Mouse (Mus musculus) 3T3-L1 (cell line): Measurements from ENCODE around the gene Ugcg.
A peak's percentile ranks its signal among the peaks of the same experiment; 100 is the strongest.

Experiments used
- DNase-seq: peaks from one replicate; pipeline ENCODE4 v3.0.0-alpha.2; 2015; ENCODE audit warnings: low read depth, low spot score

Ugcg gene

DNA sequence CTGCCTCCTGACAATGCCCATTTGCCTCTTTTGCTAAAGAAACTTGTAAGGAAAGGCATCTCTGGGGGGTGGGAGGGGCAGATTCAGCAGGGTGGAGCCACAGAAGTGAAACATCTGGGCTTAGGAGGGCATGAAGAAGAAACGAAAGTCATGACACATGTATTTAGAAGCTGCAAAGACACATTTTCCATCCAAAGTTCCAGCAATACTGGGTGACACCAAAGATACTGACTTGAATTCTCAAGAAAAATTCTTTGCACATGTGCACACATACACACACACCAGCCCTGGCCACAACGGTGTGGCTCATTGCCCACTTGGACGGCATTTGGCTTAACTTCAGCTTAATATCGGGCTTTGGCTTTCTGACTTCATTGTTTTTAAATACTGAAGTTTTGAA is 35.8 kb downstream of the Ugcg start:
- peak; percentile 71 for DNase-seq

DNA sequence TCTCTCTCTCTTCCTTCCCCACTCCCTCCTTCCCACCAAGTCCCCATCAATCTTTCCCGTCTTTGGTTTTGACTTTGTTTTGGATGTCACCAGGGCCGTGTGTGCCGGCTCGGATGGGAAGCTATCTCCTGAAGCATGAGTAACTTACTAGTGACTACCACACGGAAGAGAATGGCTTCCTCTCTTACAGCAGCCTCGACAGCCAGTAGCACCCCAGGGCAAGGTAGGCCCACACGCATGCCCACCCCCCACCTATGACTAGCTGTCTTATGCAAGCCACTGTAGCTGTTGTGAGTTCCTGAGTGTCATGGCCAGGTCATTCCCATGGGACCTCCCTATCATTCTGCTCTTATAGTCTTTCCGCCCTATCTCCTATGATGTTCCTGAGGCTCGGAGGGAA is 38.0 kb downstream of the Ugcg start:
- DNase-seq, result no peak

DNA sequence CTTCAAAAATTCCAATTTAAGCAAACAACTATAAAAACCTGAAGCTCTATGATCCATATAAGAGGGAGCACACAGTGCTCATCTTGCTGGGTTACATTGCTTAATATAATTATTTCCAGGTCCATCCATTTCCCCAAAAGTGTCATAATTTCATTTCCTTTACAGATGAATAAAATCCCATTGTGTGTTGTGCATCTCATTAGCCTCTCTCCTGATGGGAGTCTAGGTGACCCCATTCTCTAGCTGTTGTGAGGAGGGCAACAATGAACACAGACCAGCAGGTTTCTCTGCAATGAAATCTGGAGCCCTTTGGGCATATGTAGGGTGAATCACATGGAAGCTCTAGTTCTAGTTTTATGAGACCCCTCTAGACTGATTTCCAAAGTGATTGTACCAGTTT is 39.9 kb downstream of the Ugcg start:
- no peak for DNase-seq

- DNase-seq, result peak; percentile 61
Measured at GRCm38 (mm10) chr4:59231266-59232055, 42.4 kb downstream of the Ugcg start.

- DNase-seq, result no peak
Measured at GRCm38 (mm10) chr4:59234014-59234413, 45.0 kb downstream of the Ugcg start.

GRCm38 (mm10) chr4:59234451-59235216 is 45.6 kb downstream of the Ugcg start:
- DNase-seq, result no peak

GRCm38 (mm10) chr4:59236362-59236761 is 47.3 kb downstream of the Ugcg start:
- DNase-seq, result no peak

- peak; percentile 8 for DNase-seq
Measured at GRCm38 (mm10) chr4:59238641-59239311, 49.7 kb downstream of the Ugcg start.

DNA sequence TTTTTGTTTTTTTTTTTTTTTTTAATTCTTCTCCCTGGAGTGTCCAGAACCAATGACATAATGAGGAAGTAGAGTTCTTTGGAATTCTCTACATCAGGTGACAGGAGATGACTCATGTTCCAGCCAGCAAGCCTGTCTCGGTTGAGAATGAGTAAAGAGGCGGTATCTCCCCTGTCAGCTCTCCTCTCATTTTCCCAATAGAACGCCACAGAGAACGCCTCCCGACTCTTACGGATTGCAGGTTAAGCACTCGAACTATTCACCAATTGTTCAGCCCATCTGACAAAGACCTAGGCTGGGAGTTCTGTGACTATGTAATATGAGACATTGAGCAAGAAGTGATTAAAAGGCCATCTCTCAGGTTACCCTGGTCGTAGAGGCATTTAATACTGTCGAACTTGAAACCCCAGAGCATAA is 50.3 kb downstream of the Ugcg start:
- peak; percentile 87 for DNase-seq

GRCm38 (mm10) chr4:59240160-59240559 is 51.1 kb downstream of the Ugcg start:
- no peak for DNase-seq

DNA sequence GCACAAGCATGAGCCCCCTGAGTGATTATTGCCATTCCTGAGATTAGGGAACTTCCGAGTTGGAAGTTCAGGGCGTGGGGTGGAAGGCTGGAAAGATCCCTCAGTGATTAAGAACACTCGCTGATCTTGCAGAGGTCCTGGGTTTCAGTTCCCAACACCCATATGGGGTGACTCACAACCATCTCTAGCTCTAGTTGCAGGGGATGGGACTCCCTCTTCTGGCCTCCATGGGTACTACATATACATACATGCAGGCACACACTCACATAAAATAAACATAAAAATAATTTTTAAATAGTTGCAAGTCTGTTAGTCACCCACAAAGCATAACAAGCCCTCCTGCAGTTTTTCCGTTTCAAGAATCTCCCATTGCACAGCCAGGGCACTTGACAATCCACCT is 52.0 kb downstream of the Ugcg start:
- DNase-seq, result no peak

- no peak for DNase-seq
Measured at GRCm38 (mm10) chr4:59242221-59242620, 53.2 kb downstream of the Ugcg start.

DNA sequence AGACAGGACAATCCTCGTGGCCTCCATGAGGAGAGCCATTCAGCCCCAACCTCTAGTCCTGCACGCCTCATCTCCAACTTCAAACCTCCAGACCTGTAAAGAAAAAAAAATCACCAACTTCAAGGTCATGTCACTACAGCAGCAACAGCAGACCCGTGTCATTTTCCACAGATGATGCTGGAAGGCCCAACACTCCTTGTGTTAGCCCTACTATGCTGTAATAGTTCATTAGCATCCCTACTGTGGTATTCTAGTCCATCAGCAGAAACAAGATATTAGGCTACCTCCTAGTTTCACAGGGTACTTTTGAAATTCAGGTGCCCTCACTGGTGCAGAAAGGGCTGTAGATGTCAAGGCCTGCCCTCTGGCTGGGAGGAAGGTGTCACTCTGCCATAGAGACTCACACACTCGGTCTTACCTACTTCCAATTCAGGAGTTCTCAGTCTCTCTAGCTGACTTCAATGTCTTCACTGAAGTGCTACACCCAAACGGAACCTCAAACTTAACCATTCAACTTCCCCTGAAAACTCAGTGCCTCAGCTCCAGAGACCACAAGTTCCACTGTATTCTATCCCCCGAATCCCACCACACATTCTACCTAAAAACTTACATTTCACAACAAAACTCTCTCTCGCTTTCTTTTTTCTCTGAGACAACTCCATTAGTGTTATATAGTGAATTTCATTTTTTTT is 54.9 kb downstream of the Ugcg start:
- no peak for DNase-seq

GRCm38 (mm10) chr4:59244791-59245555 is 55.9 kb downstream of the Ugcg start:
- no peak for DNase-seq

DNA sequence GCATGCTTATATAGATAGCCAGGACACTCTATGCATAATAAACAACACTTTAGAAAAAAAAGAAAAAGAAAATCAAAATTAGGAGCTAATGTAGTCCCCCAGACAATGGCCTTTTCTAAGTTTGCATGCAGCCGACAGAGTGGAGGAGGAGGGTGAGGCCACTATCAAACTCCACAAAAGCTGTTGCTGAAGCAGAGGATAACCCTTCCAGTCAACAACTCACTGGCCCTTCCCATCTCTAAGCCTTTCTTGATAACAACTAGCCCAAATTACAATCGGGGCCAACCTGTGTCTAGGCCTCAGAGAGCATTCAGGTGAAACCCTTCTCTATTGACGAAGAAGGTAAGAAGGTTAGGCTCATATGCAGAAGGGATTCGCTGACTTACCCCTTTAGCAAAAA is 56.7 kb downstream of the Ugcg start:
- no peak for DNase-seq

- DNase-seq, result no peak
Measured at GRCm38 (mm10) chr4:59247545-59247944, 58.5 kb downstream of the Ugcg start.

- DNase-seq, result no peak
Measured at GRCm38 (mm10) chr4:59248035-59248434, 59.0 kb downstream of the Ugcg start.

DNA sequence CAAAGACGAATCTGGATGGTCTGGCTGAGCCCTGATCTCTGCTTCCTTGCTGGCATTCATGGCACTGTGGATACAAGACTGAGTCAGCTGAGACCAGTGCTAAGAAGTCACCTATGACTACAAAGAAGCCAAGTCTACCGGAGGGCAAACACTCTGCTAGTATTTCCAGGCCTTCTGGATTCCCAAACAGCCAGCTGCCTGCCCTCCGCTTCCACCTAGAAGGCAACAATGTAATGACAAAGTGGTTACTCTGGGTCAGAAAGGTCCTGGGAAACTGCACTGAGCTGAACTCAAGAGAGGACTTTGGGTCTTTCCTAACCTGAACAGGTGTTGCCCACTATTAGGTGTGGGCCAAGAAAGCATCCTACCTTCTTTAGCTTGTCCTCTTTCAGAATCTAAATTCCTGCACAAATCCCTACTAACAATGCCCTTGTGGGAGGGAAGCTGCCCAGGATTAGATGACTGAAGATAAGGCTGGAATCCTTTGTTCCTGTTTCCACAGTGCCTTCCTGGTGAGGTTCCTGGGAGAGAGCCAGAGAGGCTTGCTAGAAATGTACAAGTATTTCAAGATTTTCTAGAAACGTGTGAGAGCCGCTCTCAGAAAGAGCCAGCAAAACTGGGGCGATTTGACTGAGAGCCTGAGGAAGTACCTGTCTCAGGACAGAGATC is 63.5 kb downstream of the Ugcg start:
- DNase-seq, result no peak

DNA sequence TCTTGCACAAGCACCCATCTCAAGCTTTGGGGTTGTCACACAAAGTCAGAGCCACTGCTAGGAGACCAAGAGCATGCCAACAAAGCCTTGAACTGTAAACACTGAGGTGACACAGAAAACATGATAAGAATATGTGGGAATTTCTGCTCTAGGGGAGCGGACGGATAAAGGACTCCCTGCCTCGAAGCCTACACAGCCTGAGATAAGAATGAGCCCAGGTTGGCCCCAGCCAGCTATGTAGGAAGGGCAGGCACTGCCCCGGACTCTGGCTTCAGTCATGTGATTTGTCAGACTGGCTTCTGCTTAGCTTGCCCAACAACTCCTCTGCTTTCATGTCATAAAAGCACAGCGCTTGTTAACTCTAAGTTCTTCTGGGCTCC is 64.0 kb downstream of the Ugcg start:
- no peak for DNase-seq

GRCm38 (mm10) chr4:59254397-59254796 is 65.3 kb downstream of the Ugcg start:
- DNase-seq, result no peak

- DNase-seq, result no peak
Measured at GRCm38 (mm10) chr4:59255988-59256387, 66.9 kb downstream of the Ugcg start.
